Mouse (Mus musculus) c-Kit-negative CD71-positive TER-119-positive erythroid progenitor cells, embryonic 14.5 days (primary cell): Measurements from ENCODE around the gene Cfap300.

Source experiments
- DNase-seq: peaks from one replicate; pipeline ENCODE4 v3.0.0-alpha.2; 2013; ENCODE audit warnings: low read depth, low spot score

Gene Cfap300

DNA sequence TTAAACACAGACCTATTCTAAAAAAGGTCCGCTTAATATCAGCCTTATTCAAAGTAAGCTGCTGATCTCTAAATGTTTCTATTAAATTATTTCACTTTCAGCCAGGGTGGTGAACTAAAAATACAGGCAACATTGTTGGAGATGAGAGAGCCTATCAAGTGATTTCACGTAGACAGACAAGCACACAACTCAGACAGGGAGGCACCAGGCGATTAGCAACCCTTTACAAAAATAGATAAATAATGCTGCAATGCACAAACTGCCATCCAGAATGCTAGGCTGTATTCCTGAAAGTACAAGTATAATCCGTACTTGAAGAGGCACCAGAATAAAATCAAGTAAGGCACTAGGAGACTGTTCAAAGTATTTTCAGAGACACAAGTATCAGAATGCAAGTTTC lies 58.3 kb downstream of the Cfap300 start:
- no peak for DNase-seq

DNA sequence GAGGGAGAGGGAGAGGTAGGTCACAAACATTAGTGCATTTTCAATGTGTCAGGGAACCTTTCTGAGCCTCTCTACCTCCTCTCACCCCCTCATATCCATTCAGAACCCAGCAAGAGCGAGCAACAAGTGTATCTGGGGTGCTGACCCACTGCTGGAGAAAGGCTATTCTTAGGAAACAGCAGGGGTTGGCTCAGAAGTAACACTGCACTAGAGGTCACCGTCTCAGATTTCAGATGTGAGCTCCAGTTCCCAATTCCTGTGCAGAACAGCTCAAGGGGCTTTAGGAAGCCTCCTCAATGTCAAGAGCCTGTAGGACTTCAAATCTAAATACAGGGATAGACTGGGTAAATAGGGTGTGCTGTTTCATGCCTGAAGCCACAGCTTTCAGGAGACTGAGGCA lies 59.0 kb downstream of the Cfap300 start:
- DNase-seq: no peak

DNA sequence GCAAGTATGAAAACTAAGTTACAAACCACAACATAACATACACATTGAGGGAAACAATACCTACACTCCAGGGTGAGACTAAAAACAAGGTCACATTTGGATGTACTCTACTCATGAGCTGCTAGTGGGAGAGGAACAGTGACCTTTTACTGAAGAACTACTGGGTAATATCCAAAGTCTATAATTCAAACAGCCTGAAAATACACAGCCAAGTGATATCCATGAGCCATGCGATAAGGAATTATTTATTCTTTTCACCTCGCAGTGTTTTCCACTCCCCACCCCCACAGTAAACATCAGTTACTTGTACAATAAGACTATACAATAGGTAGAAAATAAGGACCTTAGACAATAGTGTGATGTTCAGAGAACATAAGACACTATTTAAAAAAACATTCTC lies 62.5 kb downstream of the Cfap300 start:
- DNase-seq: no peak

DNA sequence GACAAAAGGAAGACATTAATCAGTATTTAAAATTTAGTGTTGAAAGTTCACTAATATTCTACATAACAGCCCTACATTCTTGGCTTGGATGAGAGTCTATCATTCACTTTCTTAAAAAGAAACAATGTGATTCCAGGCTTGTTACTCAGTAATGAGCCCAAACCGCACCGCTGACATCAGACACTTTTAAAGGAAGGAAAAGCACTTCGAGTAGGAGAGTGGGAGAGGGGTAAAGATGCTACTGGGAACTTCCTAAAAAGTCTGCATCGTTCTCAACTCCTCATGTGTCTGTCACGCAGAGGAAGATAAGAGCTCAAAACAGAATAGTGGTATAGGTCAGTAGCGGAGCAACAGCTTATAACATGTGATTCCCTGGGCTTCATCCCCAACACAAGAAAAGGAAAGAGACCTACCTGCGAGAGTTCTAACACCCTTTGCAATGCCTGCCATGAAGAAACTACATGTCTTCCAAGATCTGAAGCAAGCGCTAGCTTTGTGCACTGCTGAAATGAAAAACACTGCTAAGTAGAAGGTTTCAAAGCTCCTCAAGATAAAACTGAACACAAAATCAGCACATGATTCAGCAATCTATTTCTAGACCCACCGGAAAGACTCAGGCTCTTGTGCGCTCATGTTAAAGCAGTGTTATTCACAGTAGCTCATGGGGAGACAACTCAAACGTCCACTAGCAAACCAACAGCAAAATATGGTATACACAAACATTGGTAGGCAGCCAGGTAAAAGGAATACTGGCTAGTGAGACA lies 63.3 kb downstream of the Cfap300 start:
- DNase-seq: no peak

DNA sequence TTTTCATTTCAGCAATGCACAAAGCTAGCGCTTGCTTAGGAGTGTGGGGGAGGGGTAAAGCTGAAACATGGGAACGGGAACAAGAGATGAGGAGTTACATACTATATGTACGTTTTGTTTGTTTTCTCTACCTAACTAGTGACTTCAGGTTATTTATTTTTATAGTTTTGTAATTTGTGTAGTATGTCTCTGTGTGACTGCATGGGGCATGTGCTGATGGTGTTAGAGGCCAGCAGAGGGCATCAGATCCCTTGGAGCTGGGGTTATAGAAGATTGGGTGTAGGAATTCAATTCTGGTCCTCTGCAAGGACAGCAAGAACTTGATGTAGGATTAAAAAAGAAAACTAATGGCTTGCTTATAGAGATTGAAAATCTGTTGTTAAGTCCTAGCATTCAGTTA lies 64.1 kb downstream of the Cfap300 start:
- no peak for DNase-seq

DNA sequence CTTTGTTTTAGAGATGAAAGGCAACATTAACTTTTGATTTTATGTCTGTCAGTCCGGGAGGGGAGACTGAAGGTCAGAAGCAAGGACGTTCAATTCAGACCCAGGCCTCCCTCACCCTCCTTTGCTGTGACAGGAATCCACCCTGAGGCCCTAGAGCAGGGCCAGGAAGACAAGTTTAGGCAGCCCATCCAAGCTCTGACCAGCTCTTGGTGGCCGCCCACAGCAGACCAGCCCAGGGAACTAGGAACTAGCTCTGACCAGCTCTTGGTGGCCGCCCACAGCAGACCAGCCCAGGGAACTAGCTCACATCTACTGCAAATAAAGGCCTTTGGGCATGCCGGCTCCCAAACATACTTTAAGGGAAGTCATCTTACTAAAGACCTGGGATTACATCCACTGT lies 65.0 kb downstream of the Cfap300 start:
- no peak for DNase-seq

DNA sequence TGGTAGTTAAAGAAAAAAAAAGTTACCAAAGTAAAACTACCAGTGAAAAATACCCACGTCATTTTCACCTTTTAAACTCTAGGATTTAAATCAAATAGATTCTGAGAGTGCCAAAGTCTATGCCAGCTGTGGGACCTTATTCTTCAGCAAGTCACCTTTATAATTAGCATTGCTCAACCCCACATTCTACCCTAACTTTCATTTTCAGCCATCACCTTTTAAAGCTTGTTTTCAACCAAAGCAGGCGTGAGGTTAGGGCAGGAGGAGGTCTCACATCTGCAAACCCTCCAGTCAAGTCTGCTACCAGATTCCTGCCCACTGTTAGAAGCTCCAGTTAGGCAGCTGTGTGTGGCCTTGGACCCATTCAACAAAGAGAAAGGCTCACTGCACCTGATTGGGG lies 70.6 kb downstream of the Cfap300 start:
- DNase-seq: no peak
